ENCODE assay signal across 11 mouse cellular contexts in the genomic region with DNA sequence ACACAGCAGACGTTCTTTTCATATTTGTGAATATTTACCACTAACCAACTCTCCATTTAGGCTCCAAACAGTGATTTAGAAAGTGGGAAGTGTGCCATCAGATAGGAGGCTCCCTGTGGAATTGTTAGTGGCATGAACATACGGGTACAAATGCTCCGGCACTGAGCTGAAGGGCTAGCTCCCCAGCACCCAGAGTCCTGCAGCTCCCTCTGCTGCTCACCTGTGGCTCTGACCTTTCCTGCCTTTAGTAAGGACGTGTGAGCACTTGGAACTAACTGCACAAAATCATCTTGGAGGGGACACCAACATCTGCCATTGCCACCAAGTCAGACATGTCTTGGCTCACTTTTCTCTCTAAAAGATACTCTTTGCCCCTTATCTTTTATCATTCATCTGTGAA. TPM values are rescaled to one million over a fixed set of nuclear protein-coding genes. Genes with fewer than 3 reads are reported as not detected.
DNase-seq lines count a peak whose midpoint lies in the region; ATAC-seq and TF ChIP-seq lines count a peak whose summit lies in the region.
"Had no signal": no experiment of that assay in that cellular context is flagged by ENCODE, and none has a peak within 500 bp of the region (broad histone marks: within the 10 kb centered on the region; RNA-seq: fewer than 3 reads in every experiment).

No protein-coding gene starts in this region.

- no peak for TF ChIP-seq EP300 in heart, adult 2 months (IDR thresholded peaks at IDR 0.05; ENCODE audit: insufficient read depth, low read depth, low read length)
- no peak for TF ChIP-seq EP300 in stomach, postnatal 0 days (optimal IDR thresholded peaks at IDR 0.05)

- 46% methylated on average over 4 of the region's 4 CpGs for WGBS in heart, adult 2 months
- WGBS in heart, embryonic 11.5 days (ENCODE audit: insufficient replicate concordance) = 35% methylated on average over 4 of the region's 4 CpGs
- WGBS in midbrain, postnatal 0 days = 32% methylated on average over 4 of the region's 4 CpGs
- WGBS in midbrain, embryonic 10.5 days = 37% methylated on average over 4 of the region's 4 CpGs
- 43% methylated on average over 4 of the region's 4 CpGs for WGBS in stomach, postnatal 0 days
- 33% methylated on average over 4 of the region's 4 CpGs for WGBS in hindbrain, embryonic 13.5 days
- WGBS in forebrain, embryonic 13.5 days = 24% methylated on average over 4 of the region's 4 CpGs

- H3K79me2 ChIP-seq in heart, adult 2 months (replicated peaks; ENCODE audit: control insufficient read depth, insufficient read depth, low read length) = no peaks in the 10 kb centered on the region

- no peaks in the 10 kb centered on the region for H3K36me3 ChIP-seq in heart, adult 2 months (ENCODE audit: control insufficient read depth, insufficient read depth, low read length)
- no peaks in the 10 kb centered on the region for H3K36me3 ChIP-seq in heart, embryonic 11.5 days (ENCODE audit: control insufficient read depth, insufficient read depth, low read length)
- no peaks in the 10 kb centered on the region for H3K36me3 ChIP-seq in midbrain, postnatal 0 days (ENCODE audit: insufficient read depth, low read length)
- no peaks in the 10 kb centered on the region for H3K36me3 ChIP-seq in midbrain, embryonic 10.5 days
- no peaks in the 10 kb centered on the region for H3K36me3 ChIP-seq in stomach, postnatal 0 days (ENCODE audit: control insufficient read depth, insufficient read depth, low read length)
- no peaks in the 10 kb centered on the region for H3K36me3 ChIP-seq in hindbrain, embryonic 13.5 days
- H3K36me3 ChIP-seq in forebrain, embryonic 13.5 days (ENCODE audit: poor library complexity, severe bottlenecking) = no peaks in the 10 kb centered on the region

- no peak overlapping the region for H3K9ac ChIP-seq in heart, adult 2 months (ENCODE audit: low read depth, low read length)
- no peak overlapping the region for H3K9ac ChIP-seq in heart, embryonic 11.5 days (ENCODE audit: low read depth, low read length)
- H3K9ac ChIP-seq in midbrain, postnatal 0 days (replicated peaks; ENCODE audit: low read length, poor library complexity, severe bottlenecking) = no peak overlapping the region
- H3K9ac ChIP-seq in stomach, postnatal 0 days (ENCODE audit: low read length) = no peak overlapping the region
- no peak overlapping the region for H3K9ac ChIP-seq in hindbrain, embryonic 13.5 days
- H3K9ac ChIP-seq in forebrain, embryonic 13.5 days = no peak overlapping the region

- no peaks in the 10 kb centered on the region for H3K4me1 ChIP-seq in heart, adult 2 months (ENCODE audit: control insufficient read depth, insufficient read depth, low read length)
- H3K4me1 ChIP-seq in heart, embryonic 11.5 days (ENCODE audit: control insufficient read depth, insufficient read depth, low read length) = no peaks in the 10 kb centered on the region
- H3K4me1 ChIP-seq in midbrain, postnatal 0 days (ENCODE audit: insufficient read depth, low read length) = no peaks in the 10 kb centered on the region
- H3K4me1 ChIP-seq in midbrain, embryonic 10.5 days = peaks cover 10% of the 10 kb centered on the region
- no peaks in the 10 kb centered on the region for H3K4me1 ChIP-seq in stomach, postnatal 0 days (replicated peaks; ENCODE audit: control insufficient read depth, insufficient read depth)
- H3K4me1 ChIP-seq in hindbrain, embryonic 13.5 days (replicated peaks) = no peaks in the 10 kb centered on the region; the same call in 1 of the 2 replicates
- peaks cover 15% of the 10 kb centered on the region for H3K4me1 ChIP-seq in forebrain, embryonic 13.5 days

- H3K4me3 ChIP-seq in heart, adult 2 months = no peak overlapping the region
- no peak overlapping the region for H3K4me3 ChIP-seq in heart, embryonic 11.5 days (ENCODE audit: low read depth, low read length)
- H3K4me3 ChIP-seq in midbrain, postnatal 0 days (ENCODE audit: low read depth, low read length) = no peak overlapping the region
- H3K4me3 ChIP-seq in midbrain, embryonic 10.5 days = no peak overlapping the region
- H3K4me3 ChIP-seq in stomach, postnatal 0 days (ENCODE audit: low read depth, low read length) = no peak overlapping the region
- no peak overlapping the region for H3K4me3 ChIP-seq in hindbrain, embryonic 13.5 days
- H3K4me3 ChIP-seq in forebrain, embryonic 13.5 days = no peak overlapping the region
- H3K4me3 ChIP-seq: megakaryocyte, embryonic 14.5 days had no signal

- TF ChIP-seq POLR2A in heart, adult 2 months (IDR thresholded peaks at IDR 0.05; ENCODE audit: insufficient read depth, low read depth, low read length) = no peak
- no peak for TF ChIP-seq POLR2A in brain, embryonic 14.5 days (IDR thresholded peaks at IDR 0.05; ENCODE audit: borderline replicate concordance, extremely low read depth, insufficient read depth, insufficient read length, poor library complexity, severe bottlenecking)

- intact Hi-C loops in heart, adult 2 months (cut with DNase I) = no loop called here

- H3K9me3 ChIP-seq in heart, embryonic 11.5 days (replicated peaks; ENCODE audit: control insufficient read depth, low read length) = no peaks in the 10 kb centered on the region
- no peaks in the 10 kb centered on the region for H3K9me3 ChIP-seq in midbrain, postnatal 0 days (ENCODE audit: low read length)
- no peaks in the 10 kb centered on the region for H3K9me3 ChIP-seq in midbrain, embryonic 10.5 days (replicated peaks)
- H3K9me3 ChIP-seq in stomach, postnatal 0 days (ENCODE audit: control insufficient read depth, low read length) = no peaks in the 10 kb centered on the region
- H3K9me3 ChIP-seq in hindbrain, embryonic 13.5 days = no peaks in the 10 kb centered on the region
- H3K9me3 ChIP-seq in forebrain, embryonic 13.5 days (replicated peaks) = no peaks in the 10 kb centered on the region
- H3K9me3 ChIP-seq: megakaryocyte, embryonic 14.5 days had no signal

- H3K4me2 ChIP-seq in heart, embryonic 11.5 days = no peak overlapping the region
- H3K4me2 ChIP-seq in midbrain, postnatal 0 days (ENCODE audit: low read depth, low read length, poor library complexity, severe bottlenecking) = no peak overlapping the region
- H3K4me2 ChIP-seq in stomach, postnatal 0 days (replicated peaks; ENCODE audit: low read depth) = no peak overlapping the region
- no peak overlapping the region for H3K4me2 ChIP-seq in hindbrain, embryonic 13.5 days
- H3K4me2 ChIP-seq in forebrain, embryonic 13.5 days = no peak overlapping the region

- TF ChIP-seq CTCF in heart, adult 2 months (IDR thresholded peaks at IDR 0.05) = peak; percentile 34
- peak; percentile 35 for TF ChIP-seq CTCF in midbrain, postnatal 0 days (IDR thresholded peaks at IDR 0.05)
- peak; percentile 39; the same call in 1 of the 2 replicates for TF ChIP-seq CTCF in brain, embryonic 14.5 days (IDR thresholded peaks at IDR 0.05; ENCODE audit: borderline replicate concordance, extremely low read depth, insufficient read depth, insufficient read length)
- peak; percentile 63 for TF ChIP-seq CTCF in stomach, postnatal 0 days (IDR thresholded peaks at IDR 0.05; ENCODE audit: low read depth)

- H3K27me3 ChIP-seq in heart, adult 2 months (ENCODE audit: control insufficient read depth, insufficient read depth, low read length) = no peaks in the 10 kb centered on the region
- H3K27me3 ChIP-seq in heart, embryonic 11.5 days (ENCODE audit: control insufficient read depth, insufficient read depth, low read length) = no peaks in the 10 kb centered on the region
- H3K27me3 ChIP-seq in midbrain, postnatal 0 days (ENCODE audit: insufficient read depth, low read length) = no peaks in the 10 kb centered on the region
- H3K27me3 ChIP-seq in midbrain, embryonic 10.5 days (ENCODE audit: low read depth, poor library complexity, severe bottlenecking) = no peaks in the 10 kb centered on the region
- H3K27me3 ChIP-seq in stomach, postnatal 0 days (ENCODE audit: control insufficient read depth, insufficient read depth, low read length) = no peaks in the 10 kb centered on the region
- peaks cover 4% of the 10 kb centered on the region; the same call in 1 of the 2 replicates for H3K27me3 ChIP-seq in hindbrain, embryonic 13.5 days
- no peaks in the 10 kb centered on the region for H3K27me3 ChIP-seq in forebrain, embryonic 13.5 days
- H3K27me3 ChIP-seq: megakaryocyte, embryonic 14.5 days had no signal

- DNase-seq in heart, adult 2 months = no peak
- DNase-seq in midbrain, postnatal 0 days (ENCODE audit: low spot score) = no peak
- DNase-seq in midbrain, embryonic 10.5 days (ENCODE audit: low spot score) = no peak
- peak; percentile 32 for DNase-seq in brain, embryonic 14.5 days (ENCODE audit: low read depth)
- DNase-seq in stomach, postnatal 0 days (ENCODE audit: low spot score) = peak; percentile 54
- DNase-seq: cerebellum, adult 2 months had no signal

- no peak overlapping the region for H3K27ac ChIP-seq in heart, adult 2 months
- no peak overlapping the region for H3K27ac ChIP-seq in heart, embryonic 11.5 days (ENCODE audit: low read depth, low read length)
- H3K27ac ChIP-seq in midbrain, postnatal 0 days (ENCODE audit: low read depth, low read length) = no peak overlapping the region
- H3K27ac ChIP-seq in midbrain, embryonic 10.5 days (replicated peaks) = no peak overlapping the region
- H3K27ac ChIP-seq in stomach, postnatal 0 days (replicated peaks) = no peak overlapping the region
- no peak overlapping the region for H3K27ac ChIP-seq in hindbrain, embryonic 13.5 days
- H3K27ac ChIP-seq in forebrain, embryonic 13.5 days = no peak overlapping the region

- ATAC-seq in heart, embryonic 11.5 days (replicated peaks; ENCODE audit: insufficient number of reproducible peaks, low FRiP score, low TSS enrichment) = no peak
- ATAC-seq in midbrain, postnatal 0 days (ENCODE audit: low FRiP score) = no peak
- no peak for ATAC-seq in stomach, postnatal 0 days (ENCODE audit: low FRiP score, low TSS enrichment)
- ATAC-seq in hindbrain, embryonic 13.5 days (ENCODE audit: low FRiP score) = no peak
- no peak for ATAC-seq in forebrain, embryonic 13.5 days

RNA-seq across cellular contexts. Expression of gene Insm2, which starts 27.5 kb away (rescaled TPM):
- total RNA-seq in heart, adult 2 months (2021) = not detected
- polyA plus RNA-seq in heart, adult 2 months (2012; rRNA removed) = not detected in 2 replicates
- 0.07 TPM in 1 of 2 replicates, not detected in the other for polyA plus RNA-seq in heart, embryonic 11.5 days (2014; fragmentation: Nextera tagmentation; extraction: Ambion mirVana)
- total RNA-seq in midbrain, postnatal 0 days (2014; rRNA removed) = 0.66 and 1.5 TPM in 2 replicates
- 0.59 and 1.1 TPM in 2 replicates for polyA plus RNA-seq in midbrain, postnatal 0 days (2015; fragmentation: Nextera tagmentation; extraction: Ambion mirVana)
- 0.40 and 0.46 TPM in 2 replicates for polyA plus RNA-seq in midbrain, embryonic 10.5 days (2016; fragmentation: Nextera tagmentation; extraction: Ambion mirVana)
- 1.1 and 2.0 TPM in 2 replicates for polyA plus RNA-seq in brain, embryonic 14.5 days (2012; rRNA removed)
- polyA plus RNA-seq in stomach, postnatal 0 days (2015; fragmentation: Nextera tagmentation; extraction: Ambion mirVana) = 0.04 and 0.10 TPM in 2 replicates
- 1.2 and 2.8 TPM in 2 replicates for polyA plus RNA-seq in hindbrain, embryonic 13.5 days (2015; fragmentation: Nextera tagmentation; extraction: Ambion mirVana)
- polyA plus RNA-seq in forebrain, embryonic 13.5 days (2015; fragmentation: Nextera tagmentation; extraction: Ambion mirVana) = 1.1 and 2.4 TPM in 2 replicates
- total RNA-seq: hematopoietic stem cell, adult 5-6 weeks had no signal

Comparison
In these comparisons a context has a peak if more than half of its experiments do, and no peak if none do; other contexts are left out.
1. DNase-seq: peak in brain, embryonic 14.5 days (single experiment) and stomach, postnatal 0 days (single experiment); none in heart, adult 2 months (0 of 2), midbrain, postnatal 0 days (single experiment) and midbrain, embryonic 10.5 days (single experiment).
2. Peak in every context shown above with its lines, with median percentiles within 50 percentile points of each other: CTCF ChIP-seq.